Mouse (Mus musculus): ENCODE measurements around the gene Bub1b.

The Bub1b gene

DNA sequence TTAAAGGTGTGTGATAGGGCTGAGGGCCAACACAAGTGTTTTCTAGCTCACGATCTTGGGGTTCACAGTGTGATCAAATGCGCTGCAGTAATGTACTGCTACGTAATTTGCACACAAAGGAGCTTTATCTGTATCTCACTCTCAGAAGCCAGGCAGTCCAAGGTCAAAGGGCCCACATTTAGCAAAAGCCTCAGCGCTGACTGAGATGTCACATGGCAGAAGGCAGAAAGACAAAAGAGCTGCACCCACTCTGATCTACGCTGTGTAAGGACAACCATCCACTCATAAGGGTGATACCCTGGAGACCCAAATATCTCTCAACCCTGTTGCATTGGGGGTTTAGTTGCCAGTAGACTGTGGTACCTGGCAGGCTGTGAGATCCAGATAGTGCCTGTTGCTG, 69.2 kb downstream of the Bub1b start:
- no peak for DNase-seq

- no peak for DNase-seq
Measured at GRCm38 (mm10) chr2:118669245-118669644, 71.2 kb downstream of the Bub1b start.

- DNase-seq = no peak
Measured at GRCm38 (mm10) chr2:118669785-118670184, 71.8 kb downstream of the Bub1b start.

GRCm38 (mm10) chr2:118671728-118672127, 73.7 kb downstream of the Bub1b start:
- no peak for DNase-seq

DNA sequence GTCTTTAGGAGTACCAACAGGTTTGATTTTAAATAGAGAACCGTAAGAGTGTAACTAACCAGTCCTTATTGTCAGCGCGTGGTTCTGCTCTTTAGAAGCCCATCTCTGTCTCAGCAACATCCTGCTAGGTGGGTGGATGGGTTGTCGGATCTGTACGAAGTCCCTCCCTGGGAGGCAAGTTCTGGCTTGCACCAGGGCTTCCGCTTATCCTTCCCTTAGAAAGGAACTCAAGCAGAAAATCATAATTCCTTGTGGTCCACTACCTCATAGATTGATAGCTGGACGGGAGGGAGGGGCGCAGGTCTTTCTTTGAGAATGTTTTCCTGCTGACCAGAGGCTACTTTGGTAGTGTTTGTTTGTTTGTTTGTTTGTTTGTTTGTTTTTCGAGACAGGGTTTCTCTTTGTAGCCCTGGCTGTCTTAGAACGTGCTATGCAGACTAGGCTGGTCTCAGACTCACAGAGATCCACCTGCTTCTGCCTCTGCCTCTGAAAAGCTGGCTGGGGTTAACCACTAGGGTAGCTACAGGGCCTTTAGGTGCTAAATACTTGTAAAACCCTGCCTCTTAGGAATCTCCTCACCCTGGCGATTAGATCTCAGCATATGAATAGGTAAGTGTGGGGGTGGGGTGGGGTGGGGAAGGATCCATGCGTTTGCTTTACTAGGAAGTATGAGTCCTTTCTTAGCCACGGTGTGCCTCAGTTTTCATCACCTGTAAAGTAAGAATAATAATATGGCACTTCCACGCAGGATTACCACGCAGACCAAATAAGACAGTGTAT, 75.9 kb downstream of the Bub1b start:
- DNase-seq = no peak

DNA sequence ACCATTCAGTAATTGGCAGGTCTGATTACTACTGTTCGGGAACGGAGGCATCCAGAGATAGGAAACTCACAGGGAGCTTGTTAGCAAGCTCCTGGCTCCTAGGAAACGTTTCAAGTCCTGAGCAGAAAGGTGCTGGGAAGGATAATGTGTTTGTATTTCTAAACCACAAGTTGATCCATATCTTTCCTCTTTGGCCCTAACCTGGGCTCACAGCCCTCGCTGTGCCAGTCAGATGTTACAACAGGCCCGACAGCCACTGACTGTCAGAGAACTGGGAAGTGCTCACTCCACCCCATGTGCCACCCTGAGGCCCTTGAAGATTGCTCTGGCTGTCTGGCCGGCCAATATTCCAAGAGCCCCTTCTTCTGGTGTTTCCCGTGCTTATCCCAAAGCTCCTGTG, 76.5 kb downstream of the Bub1b start:
- DNase-seq = no peak

DNA sequence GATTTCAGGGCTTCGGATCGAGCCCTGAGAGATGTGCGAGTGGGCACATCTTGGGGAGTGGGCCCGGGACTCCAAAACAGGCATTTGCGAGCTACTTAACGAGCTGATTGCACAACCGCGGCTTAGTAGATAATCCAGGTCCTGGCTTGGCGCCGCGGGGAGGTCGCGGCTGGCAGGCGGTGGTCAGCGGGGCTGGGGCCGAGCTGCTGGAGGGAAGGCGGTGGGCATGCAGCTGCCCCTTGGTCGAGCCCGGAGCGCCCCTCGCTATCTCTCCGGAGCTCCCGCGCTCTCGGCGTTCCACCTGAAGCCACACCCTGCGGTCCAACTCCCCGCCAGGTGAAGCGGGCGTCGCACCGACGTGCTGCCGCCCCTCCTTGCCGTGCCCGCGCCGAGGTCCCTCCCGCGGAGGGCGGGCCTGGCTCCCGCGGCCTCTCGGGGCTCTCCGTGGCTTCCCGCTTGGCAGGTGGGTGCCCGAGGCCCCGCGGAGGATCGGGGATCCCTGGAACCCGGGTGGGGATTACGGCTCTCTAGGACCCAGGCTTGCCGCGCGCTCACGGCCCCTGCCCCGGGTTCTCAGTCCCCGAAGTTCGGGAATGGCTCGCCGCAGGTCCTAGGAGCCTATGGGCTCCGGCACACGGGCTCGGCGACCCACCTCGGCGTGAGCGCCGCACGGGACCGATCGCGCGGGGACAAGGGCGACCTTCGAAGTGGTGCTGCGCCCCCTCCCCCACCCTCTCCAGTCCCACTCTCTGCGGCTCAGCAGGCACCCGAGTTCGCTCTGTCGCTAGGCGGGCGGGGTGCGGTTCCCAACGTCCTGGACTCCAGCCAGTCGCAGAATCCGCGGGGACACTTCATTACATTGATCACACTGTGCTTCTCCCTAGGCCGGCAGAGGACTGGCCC, 79.1 kb downstream of the Bub1b start:
- DNase-seq = peak in 1 of 2 experiments; percentile 18

GRCm38 (mm10) chr2:118677817-118678216, 79.8 kb downstream of the Bub1b start:
- peak; percentile 31 to 50 for DNase-seq

DNA sequence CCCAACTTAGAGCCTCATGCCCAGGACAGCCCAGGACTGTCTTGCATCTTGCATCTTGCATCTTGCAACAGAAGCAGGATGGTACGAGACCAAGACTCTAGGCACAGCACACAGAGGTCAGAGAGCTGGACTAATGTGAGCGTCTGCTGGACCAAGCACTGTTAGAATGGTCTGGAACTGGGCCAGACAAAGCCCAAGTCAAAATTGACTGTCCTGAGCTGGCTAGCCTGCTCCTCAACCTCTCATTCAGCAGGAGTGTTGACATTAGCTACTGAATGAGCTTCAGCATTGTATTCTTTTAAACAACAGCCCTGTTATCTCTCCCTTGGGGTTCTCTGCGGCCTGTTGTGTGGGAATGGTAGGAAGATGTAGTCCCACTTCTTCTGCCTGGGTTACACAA, 81.6 kb downstream of the Bub1b start:
- no peak for DNase-seq

DNA sequence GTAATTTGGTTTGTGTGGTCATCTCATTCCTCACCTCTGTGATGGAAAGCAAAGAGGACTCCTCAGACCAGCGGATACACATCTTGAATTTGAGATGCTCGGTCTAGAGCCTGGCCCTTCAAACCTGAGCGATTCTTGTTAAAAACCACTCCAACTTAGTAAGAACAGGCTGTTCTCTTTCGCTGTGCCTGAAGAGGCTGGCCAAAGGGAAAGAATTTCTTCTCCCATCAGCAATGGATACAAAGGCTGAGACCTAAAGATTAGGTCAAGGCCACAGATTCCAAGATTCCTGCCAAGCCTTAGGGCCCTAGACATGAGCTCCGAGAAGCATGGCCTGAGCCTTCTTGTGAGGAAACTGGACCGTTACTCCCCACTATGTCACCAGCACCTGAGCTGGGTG, 82.9 kb downstream of the Bub1b start:
- no peak for DNase-seq

DNA sequence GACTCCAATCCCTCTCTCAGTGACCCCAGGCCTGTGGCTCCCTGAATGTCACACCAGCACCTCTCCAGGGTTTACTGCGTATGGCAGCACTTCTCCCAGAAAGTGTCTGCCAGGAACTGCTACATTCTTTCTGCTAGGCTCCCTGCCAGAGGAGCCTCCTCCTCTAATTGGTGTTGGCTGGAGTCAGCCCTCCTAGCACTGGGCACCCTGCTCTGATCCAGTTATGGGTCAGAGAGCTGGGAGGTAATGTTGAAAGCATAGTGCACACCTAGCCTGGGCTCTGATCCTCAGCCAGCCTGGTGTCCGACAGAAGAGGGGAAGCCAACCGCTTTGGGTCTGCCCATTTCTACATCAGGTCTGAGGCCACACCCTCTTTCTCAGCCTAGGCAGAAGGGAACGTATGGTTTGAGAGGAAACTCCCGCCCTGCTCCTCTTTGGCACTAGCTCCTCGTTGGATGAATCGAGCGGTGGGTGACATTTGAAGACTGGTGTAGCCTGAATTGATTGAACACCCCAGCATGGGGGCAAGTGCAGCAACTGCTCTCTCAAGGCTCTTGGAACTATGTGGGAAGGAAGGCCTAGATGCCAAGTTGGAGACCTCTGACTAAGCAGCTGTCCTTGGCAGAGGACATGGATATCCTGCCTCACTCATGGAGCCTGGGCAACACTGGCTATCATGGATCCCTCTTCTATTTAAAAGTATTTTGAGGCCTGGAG, 84.7 kb downstream of the Bub1b start:
- no peak for DNase-seq

DNA sequence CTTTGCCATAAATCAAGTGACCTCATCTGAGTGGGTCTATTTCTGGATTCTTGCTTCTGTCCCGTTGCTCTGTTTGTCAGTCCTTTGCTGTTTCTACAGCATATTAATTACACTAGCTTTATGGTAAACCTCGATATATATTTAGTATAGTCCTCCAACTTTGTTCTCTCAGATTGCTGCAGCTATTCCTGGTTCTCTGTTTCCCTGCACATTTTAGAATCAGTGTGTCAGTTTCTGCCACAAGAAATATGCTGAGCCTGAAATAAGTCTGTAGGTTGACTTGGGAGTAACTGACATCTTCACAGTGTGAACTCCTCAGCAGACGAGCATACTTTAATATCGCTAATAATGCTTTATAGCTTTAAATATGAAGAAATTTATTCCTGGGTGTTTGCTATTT, 87.1 kb downstream of the Bub1b start:
- no peak for DNase-seq

GRCm38 (mm10) chr2:118686693-118687092, 88.7 kb downstream of the Bub1b start:
- no peak for DNase-seq

DNA sequence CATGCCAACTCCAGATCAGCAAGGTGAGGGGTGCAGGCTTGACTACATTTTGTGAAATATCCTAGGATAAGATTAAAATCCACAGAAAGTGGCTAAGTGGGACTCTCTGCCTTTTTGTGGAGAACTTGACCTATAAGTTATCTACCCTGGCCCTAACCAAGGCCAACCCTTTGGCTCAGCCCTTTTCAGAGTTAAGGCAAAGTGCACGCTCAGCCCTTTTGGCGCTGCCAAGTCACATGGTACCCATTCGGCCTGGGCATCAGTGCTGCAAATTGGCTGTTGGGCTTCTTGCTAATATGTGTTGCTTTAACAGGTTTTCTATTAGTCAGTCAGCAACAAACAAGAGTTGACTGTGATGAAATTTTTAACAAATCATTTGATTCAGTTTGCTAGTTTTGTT, 89.8 kb downstream of the Bub1b start:
- DNase-seq = no peak

GRCm38 (mm10) chr2:118689875-118690274, 91.9 kb downstream of the Bub1b start:
- no peak for DNase-seq

All from cerebellum, postnatal 36 days (tissue).